Mouse (Mus musculus) heart, embryonic 10.5 days (tissue): ENCODE measurements around the gene Cacna1g. TPM values are rescaled to one million over a fixed set of nuclear protein-coding genes. Genes with fewer than 3 reads are reported as not detected.

Experiments
- DNase-seq: peaks from one replicate; pipeline ENCODE4 v3.0.0-alpha.2; 2017; ENCODE audit warnings: low spot score
- H3K27ac ChIP-seq: fragments of 300-500 bp; sonication (generic); 2 replicates; pipeline ENCODE4 v1.5.1; 2016; ENCODE audit warnings: mild to moderate bottlenecking
- H3K27me3 ChIP-seq: fragments of 300-500 bp; sonication (generic); 2 replicates; pipeline ENCODE4 v1.6.1; 2016; ENCODE audit warnings: mild to moderate bottlenecking; ENCODE audit not compliant: poor library complexity, insufficient read depth, severe bottlenecking
- H3K36me3 ChIP-seq: fragments of 300-500 bp; sonication (generic); 2 replicates; pipeline ENCODE4 v1.6.1; 2016; ENCODE audit warnings: mild to moderate bottlenecking, moderate library complexity
- H3K4me1 ChIP-seq: fragments of 300-500 bp; sonication (generic); 2 replicates; pipeline ENCODE4 v1.6.1; 2016; ENCODE audit warnings: mild to moderate bottlenecking
- H3K4me3 ChIP-seq: fragments of 300-500 bp; sonication (generic); 2 replicates; pipeline ENCODE4 v1.5.1; 2016; ENCODE audit warnings: mild to moderate bottlenecking, moderate library complexity
- H3K9me3 ChIP-seq: fragments of 300-500 bp; sonication (generic); 2 replicates; pipeline ENCODE4 v1.6.1; 2016; ENCODE audit warnings: mild to moderate bottlenecking, moderate library complexity
- WGBS: fragments of 180-500 bp; shearing (Covaris S2); methylation state at CpG from one replicate; pipeline ENCODE4 v1.1.7; 2016; 5-methylcytosine and 5-hydroxymethylcytosine counted together
- polyA plus RNA-seq: library from polyadenylated mRNA; unstranded; fragments of >200 nt; fragmentation: Nextera tagmentation; extraction: Ambion mirVana; gene quantifications from 2 replicates; pipeline ENCODE4 v1.2.1, GENCODE M21; 2016

The Cacna1g gene
- polyA plus RNA-seq, 1 experiment from 2014 or later: 2.4 TPM

GRCm38 (mm10) chr11:94474544-94474910 is 529 bp upstream of the Cacna1g start:
- DNase-seq: no peak
- H3K4me1 ChIP-seq: peaks cover 50% of the 10 kb centered on the region
- 3% methylated on average over 11 of the region's 11 CpGs for WGBS
- H3K36me3 ChIP-seq: no peaks in the 10 kb centered on the region
- H3K27me3 ChIP-seq: peaks cover 99% of the 10 kb centered on the region
- no peaks in the 10 kb centered on the region for H3K9me3 ChIP-seq
- H3K4me3 ChIP-seq: peak overlapping the region; percentile 71
- H3K27ac ChIP-seq: no peak overlapping the region

- H3K27me3 ChIP-seq: peaks cover 85% of the 10 kb centered on the region
These were observed 887 bp downstream of the Cacna1g start for GRCm38 (mm10) chr11:94472916-94473706.

GRCm38 (mm10) chr11:94472585-94472915 is 1.4 kb downstream of the Cacna1g start:
- no peak for DNase-seq
- peak overlapping the region; percentile 71 for H3K4me3 ChIP-seq
- peaks cover 68% of the 10 kb centered on the region for H3K4me1 ChIP-seq
- 1% methylated on average over 15 of the region's 15 CpGs for WGBS
- H3K36me3 ChIP-seq: no peaks in the 10 kb centered on the region
- H3K27me3 ChIP-seq: peaks cover 79% of the 10 kb centered on the region
- peak overlapping the region; percentile 69; the same call in 1 of the 2 replicates for H3K27ac ChIP-seq
- H3K9me3 ChIP-seq: no peaks in the 10 kb centered on the region

More at GRCm38 (mm10) chr11:94472916-94473706, 887 bp downstream of the Cacna1g start:
- peak overlapping the region; percentile 71 for H3K4me3 ChIP-seq
- H3K4me1 ChIP-seq: peaks cover 64% of the 10 kb centered on the region
- no peaks in the 10 kb centered on the region for H3K36me3 ChIP-seq
- no peak for DNase-seq
- under 1% methylated on average over 49 of the region's 52 CpGs for WGBS
- H3K9me3 ChIP-seq: no peaks in the 10 kb centered on the region
- H3K27ac ChIP-seq: peak overlapping the region; percentile 69

GRCm38 (mm10) chr11:94471740-94472584 is 2.0 kb downstream of the Cacna1g start:
- Histone ChIP-seq H3K27ac (peak overlapping the region; percentile 69; the same call in 1 of the 2 replicates), H3K27me3 (peaks cover 77% of the 10 kb centered on the region), H3K4me3 (peak overlapping the region; percentile 71), H3K36me3 (no peaks in the 10 kb centered on the region), H3K9me3 (no peaks in the 10 kb centered on the region), H3K4me1 (peaks cover 73% of the 10 kb centered on the region)
- DNase-seq: no peak
- 4% methylated on average over 17 of the region's 17 CpGs for WGBS

GRCm38 (mm10) chr11:94470391-94470790 is 3.6 kb downstream of the Cacna1g start:
- no peak overlapping the region for H3K4me3 ChIP-seq
- 0 out of 2 replicates have a peak overlapping the region, but pooled peaks have one; percentile 16 for H3K27ac ChIP-seq
- peaks cover 74% of the 10 kb centered on the region for H3K4me1 ChIP-seq

GRCm38 (mm10) chr11:94469136-94470064 is 4.6 kb downstream of the Cacna1g start:
- DNase-seq: no peak
- WGBS: 46% methylated on average over 8 of the region's 9 CpGs
- Histone ChIP-seq H3K27me3 (peaks cover 71% of the 10 kb centered on the region), H3K27ac (peak overlapping the region; percentile 9; the same call in 1 of the 2 replicates), H3K4me3 (no peak overlapping the region), H3K9me3 (no peaks in the 10 kb centered on the region), H3K4me1 (peaks cover 75% of the 10 kb centered on the region), H3K36me3 (no peaks in the 10 kb centered on the region)

More at GRCm38 (mm10) chr11:94470391-94470790, 3.6 kb downstream of the Cacna1g start:
- H3K36me3 ChIP-seq: no peaks in the 10 kb centered on the region
- no peak for DNase-seq
- peaks cover 75% of the 10 kb centered on the region for H3K27me3 ChIP-seq
- H3K9me3 ChIP-seq: no peaks in the 10 kb centered on the region
- 61% methylated on average over 6 of the region's 7 CpGs for WGBS

GRCm38 (mm10) chr11:94468582-94469064 is 5.4 kb downstream of the Cacna1g start:
- Histone ChIP-seq H3K27ac (no peak overlapping the region), H3K4me1 (peaks cover 68% of the 10 kb centered on the region)

GRCm38 (mm10) chr11:94466333-94466855 is 7.6 kb downstream of the Cacna1g start:
- peaks cover 46% of the 10 kb centered on the region for H3K4me1 ChIP-seq
- WGBS: 87% methylated on average over 17 of the region's 17 CpGs

More at GRCm38 (mm10) chr11:94468582-94469064, 5.4 kb downstream of the Cacna1g start:
- no peak for DNase-seq
- no peak overlapping the region; the same call in 1 of the 2 replicates for H3K4me3 ChIP-seq
- no peaks in the 10 kb centered on the region for H3K9me3 ChIP-seq
- 31% methylated on average over 4 of the region's 4 CpGs for WGBS
- no peaks in the 10 kb centered on the region for H3K36me3 ChIP-seq
- H3K27me3 ChIP-seq: peaks cover 68% of the 10 kb centered on the region

GRCm38 (mm10) chr11:94464170-94464569 is 9.8 kb downstream of the Cacna1g start:
- 46% methylated on average over 2 of the region's 2 CpGs for WGBS
- no peaks in the 10 kb centered on the region for H3K36me3 ChIP-seq

More at GRCm38 (mm10) chr11:94466333-94466855, 7.6 kb downstream of the Cacna1g start:
- H3K36me3 ChIP-seq: no peaks in the 10 kb centered on the region
- no peak for DNase-seq
- H3K4me3 ChIP-seq: no peak overlapping the region
- no peaks in the 10 kb centered on the region for H3K9me3 ChIP-seq
- peaks cover 53% of the 10 kb centered on the region for H3K27me3 ChIP-seq
- no peak overlapping the region for H3K27ac ChIP-seq

GRCm38 (mm10) chr11:94461856-94462255 is 12.1 kb downstream of the Cacna1g start:
- no peak overlapping the region for H3K27ac ChIP-seq
- peaks cover 30% of the 10 kb centered on the region for H3K4me1 ChIP-seq
- H3K27me3 ChIP-seq: peaks cover 44% of the 10 kb centered on the region
- H3K9me3 ChIP-seq: no peaks in the 10 kb centered on the region
- H3K4me3 ChIP-seq: no peak overlapping the region
- no peaks in the 10 kb centered on the region for H3K36me3 ChIP-seq
- DNase-seq: no peak
- WGBS: 91% methylated on average over 11 of the region's 11 CpGs

More at GRCm38 (mm10) chr11:94464170-94464569, 9.8 kb downstream of the Cacna1g start:
- H3K27ac ChIP-seq: no peak overlapping the region
- H3K4me3 ChIP-seq: no peak overlapping the region
- peaks cover 41% of the 10 kb centered on the region; the same call in 1 of the 2 replicates for H3K27me3 ChIP-seq
- DNase-seq: no peak
- H3K4me1 ChIP-seq: peaks cover 42% of the 10 kb centered on the region
- no peaks in the 10 kb centered on the region for H3K9me3 ChIP-seq

GRCm38 (mm10) chr11:94457001-94457400 is 17.0 kb downstream of the Cacna1g start:
- peaks cover 35% of the 10 kb centered on the region for H3K27me3 ChIP-seq
- H3K4me1 ChIP-seq: peaks cover 34% of the 10 kb centered on the region
- H3K9me3 ChIP-seq: no peaks in the 10 kb centered on the region
- H3K27ac ChIP-seq: peak overlapping the region; percentile 13; the same call in 1 of the 2 replicates
- no peak overlapping the region for H3K4me3 ChIP-seq
- WGBS: 71% methylated on average over 15 of the region's 15 CpGs
- H3K36me3 ChIP-seq: no peaks in the 10 kb centered on the region
- DNase-seq: no peak
